Mouse (Mus musculus) thymus, postnatal 10 days (tissue): ENCODE measurements around the gene Wbp2.

Experiments
- DNase-seq, 2 experiments: peaks; one replicate each; pipeline ENCODE4 v3.0.0; 2021; ENCODE audit warnings: low spot score in 2 of 2

Wbp2 gene

GRCm38 (mm10) chr11:116063562-116063961 is 23.2 kb downstream of the Wbp2 start:
- DNase-seq, result no peak

GRCm38 (mm10) chr11:116062521-116062920 is 24.3 kb downstream of the Wbp2 start:
- DNase-seq, result no peak

GRCm38 (mm10) chr11:116061641-116062415 is 25.0 kb downstream of the Wbp2 start:
- no peak for DNase-seq

GRCm38 (mm10) chr11:116060596-116060995 is 26.2 kb downstream of the Wbp2 start:
- no peak for DNase-seq

GRCm38 (mm10) chr11:116059691-116060025 is 27.1 kb downstream of the Wbp2 start:
- no peak for DNase-seq

- no peak for DNase-seq
These were observed 27.7 kb downstream of the Wbp2 start for GRCm38 (mm10) chr11:116058868-116059690.

GRCm38 (mm10) chr11:116058022-116058614 is 28.7 kb downstream of the Wbp2 start:
- DNase-seq, result no peak

- no peak for DNase-seq
These were observed 29.4 kb downstream of the Wbp2 start for GRCm38 (mm10) chr11:116057237-116057881.

GRCm38 (mm10) chr11:116055873-116056272 is 30.9 kb downstream of the Wbp2 start:
- DNase-seq, result no peak

- DNase-seq, result no peak
These were observed 33.1 kb downstream of the Wbp2 start for GRCm38 (mm10) chr11:116053510-116054229.

GRCm38 (mm10) chr11:116050196-116050595 is 36.6 kb downstream of the Wbp2 start:
- DNase-seq, result no peak

- no peak for DNase-seq
These were observed 37.2 kb downstream of the Wbp2 start for GRCm38 (mm10) chr11:116049610-116050009.

GRCm38 (mm10) chr11:116045173-116045572 is 41.6 kb downstream of the Wbp2 start:
- no peak for DNase-seq

- DNase-seq, result no peak
These were observed 43.5 kb downstream of the Wbp2 start for GRCm38 (mm10) chr11:116043286-116043685.

GRCm38 (mm10) chr11:116042372-116043138 is 44.2 kb downstream of the Wbp2 start:
- DNase-seq, result no peak

- no peak for DNase-seq
These were observed 45.0 kb downstream of the Wbp2 start for GRCm38 (mm10) chr11:116041833-116042232.

- DNase-seq, result no peak
These were observed 46.2 kb downstream of the Wbp2 start for GRCm38 (mm10) chr11:116040593-116040992.

GRCm38 (mm10) chr11:116037826-116038225 is 49.0 kb downstream of the Wbp2 start:
- DNase-seq, result no peak

- no peak for DNase-seq
These were observed 50.1 kb downstream of the Wbp2 start for GRCm38 (mm10) chr11:116036671-116037070.

- DNase-seq, result no peak
These were observed 52.2 kb downstream of the Wbp2 start for GRCm38 (mm10) chr11:116034584-116034983.
